Comparison of ENCODE assay signal across 8 mouse cellular contexts in genomic region chr11:115420336-115421190, GRCm38 (mm10). TPM values are rescaled to one million over a fixed set of nuclear protein-coding genes. Genes with fewer than 3 reads are reported as not detected.
A peak's percentile ranks its signal among the peaks of the same experiment; 100 is the strongest.
DNase-seq lines count a peak whose midpoint lies in the region; ATAC-seq and TF ChIP-seq lines count a peak whose summit lies in the region.

No protein-coding gene starts in this region.

- no peak for TF ChIP-seq CTCF in E14TG2a.4 (conservative IDR thresholded peaks at IDR 0.05; ENCODE audit: low read length)
- no peak for TF ChIP-seq CTCF in heart, postnatal 0 days (IDR thresholded peaks at IDR 0.05; ENCODE audit: low read depth)

- peak overlapping the region; percentile 92 for H3K4me2 ChIP-seq in forebrain, embryonic 13.5 days
- peak overlapping the region; percentile 94 for H3K4me2 ChIP-seq in heart, postnatal 0 days (ENCODE audit: low read depth, low read length)
- H3K4me2 ChIP-seq in lung, embryonic 15.5 days, result peak overlapping the region; percentile 93

- WGBS in forebrain, embryonic 13.5 days, result 2% methylated on average over 45 of the region's 45 CpGs
- under 1% methylated on average over 44 of the region's 45 CpGs for WGBS in heart, postnatal 0 days
- WGBS in lung, embryonic 15.5 days, result 1% methylated on average over 37 of the region's 45 CpGs

- H3K4me1 ChIP-seq in E14TG2a.4 (replicated peaks; ENCODE audit: low read depth, low read length), result peaks cover 57% of the 10 kb centered on the region
- peaks cover 33% of the 10 kb centered on the region for H3K4me1 ChIP-seq in forebrain, embryonic 13.5 days
- H3K4me1 ChIP-seq in heart, postnatal 0 days (ENCODE audit: control insufficient read depth, insufficient read depth), result peaks cover 39% of the 10 kb centered on the region
- peaks cover 32% of the 10 kb centered on the region for H3K4me1 ChIP-seq in lung, embryonic 15.5 days

- no peaks in the 10 kb centered on the region for H3K27me3 ChIP-seq in E14TG2a.4 (ENCODE audit: insufficient read depth, low read length)
- no peaks in the 10 kb centered on the region for H3K27me3 ChIP-seq in forebrain, embryonic 13.5 days
- H3K27me3 ChIP-seq in heart, postnatal 0 days (ENCODE audit: control insufficient read depth, insufficient read depth, low read length), result no peaks in the 10 kb centered on the region
- no peaks in the 10 kb centered on the region for H3K27me3 ChIP-seq in lung, embryonic 15.5 days

- H3K27ac ChIP-seq in forebrain, embryonic 13.5 days, result peak overlapping the region; percentile 80
- H3K27ac ChIP-seq in heart, postnatal 0 days (ENCODE audit: low read depth), result peak overlapping the region; percentile 85
- H3K27ac ChIP-seq in lung, embryonic 15.5 days, result peak overlapping the region; percentile 91

- peak; percentile 63 for ATAC-seq in forebrain, embryonic 13.5 days
- peak; percentile 62 for ATAC-seq in heart, postnatal 0 days (ENCODE audit: insufficient read depth, low read depth)
- ATAC-seq in lung, embryonic 15.5 days (ENCODE audit: borderline replicate concordance, extremely low read depth, low FRiP score, low TSS enrichment), result peak; percentile 74

- peak overlapping the region; percentile 98 for H3K4me3 ChIP-seq in E14TG2a.4 (replicated peaks; ENCODE audit: low read length)
- H3K4me3 ChIP-seq in forebrain, embryonic 13.5 days, result peak overlapping the region; percentile 94
- H3K4me3 ChIP-seq in heart, postnatal 0 days (ENCODE audit: low read depth, low read length), result peak overlapping the region; percentile 87
- peak overlapping the region; percentile 96 for H3K4me3 ChIP-seq in lung, embryonic 15.5 days

- peaks cover 53% of the 10 kb centered on the region for H3K36me3 ChIP-seq in E14TG2a.4 (ENCODE audit: insufficient read depth, low read length)
- peaks cover 56% of the 10 kb centered on the region for H3K36me3 ChIP-seq in forebrain, embryonic 13.5 days (ENCODE audit: poor library complexity, severe bottlenecking)
- H3K36me3 ChIP-seq in heart, postnatal 0 days (replicated peaks; ENCODE audit: control insufficient read depth, insufficient read depth, low read length), result peaks cover 42% of the 10 kb centered on the region
- H3K36me3 ChIP-seq in lung, embryonic 15.5 days, result peaks cover 19% of the 10 kb centered on the region

- no peaks in the 10 kb centered on the region for H3K9me3 ChIP-seq in E14TG2a.4 (ENCODE audit: low read length)
- no peaks in the 10 kb centered on the region for H3K9me3 ChIP-seq in forebrain, embryonic 13.5 days (replicated peaks)
- H3K9me3 ChIP-seq in heart, postnatal 0 days (replicated peaks; ENCODE audit: control insufficient read depth, low read length), result no peaks in the 10 kb centered on the region
- no peaks in the 10 kb centered on the region for H3K9me3 ChIP-seq in lung, embryonic 15.5 days

- H3K9ac ChIP-seq in forebrain, embryonic 13.5 days, result peak overlapping the region; percentile 96
- peak overlapping the region; percentile 92 for H3K9ac ChIP-seq in heart, postnatal 0 days (replicated peaks; ENCODE audit: low read depth, low read length)
- H3K9ac ChIP-seq in lung, embryonic 15.5 days, result peak overlapping the region; percentile 97

- DNase-seq in brain, adult 2 months (ENCODE audit: low read depth, low spot score), result peak; percentile 56
- DNase-seq in heart, postnatal 0 days (ENCODE audit: low spot score), result peak; percentile 53
- peak; percentile 76 to 85 for DNase-seq in kidney, postnatal 4 days
- DNase-seq in ovary, postnatal 36 days (ENCODE audit: low spot score), result peak; percentile 69
- DNase-seq in urinary bladder, postnatal 25 days (ENCODE audit: low spot score), result peak; percentile 65

- no peak for TF ChIP-seq EP300 in heart, postnatal 0 days (IDR thresholded peaks at IDR 0.05; ENCODE audit: low read depth)

RNA-seq across cellular contexts. Expression of gene Kctd2, which starts 0.6 kb away (rescaled TPM):
- polyA plus RNA-seq in forebrain, embryonic 13.5 days (2015; fragmentation: Nextera tagmentation; extraction: Ambion mirVana), result 7.0 and 9.9 TPM in 2 replicates
- 8.3 and 8.4 TPM in 2 replicates for total RNA-seq in heart, postnatal 0 days (2014; rRNA removed; ENCODE audit: low replicate concordance)
- polyA plus RNA-seq in heart, postnatal 0 days (2015; fragmentation: Nextera tagmentation; extraction: Ambion mirVana), result 15.1 and 15.6 TPM in 2 replicates
- polyA plus RNA-seq in lung, embryonic 15.5 days (2015; fragmentation: Nextera tagmentation; extraction: Ambion mirVana), result 16.3 and 17.8 TPM in 2 replicates

RNA-seq across cellular contexts. Expression of gene Atp5h, which starts 0.8 kb away (rescaled TPM):
- 916 and 1,000 TPM in 2 replicates for polyA plus RNA-seq in forebrain, embryonic 13.5 days (2015; fragmentation: Nextera tagmentation; extraction: Ambion mirVana)
- total RNA-seq in heart, postnatal 0 days (2014; rRNA removed; ENCODE audit: low replicate concordance), result 991 and 1,040 TPM in 2 replicates
- 4,106 and 4,345 TPM in 2 replicates for polyA plus RNA-seq in heart, postnatal 0 days (2015; fragmentation: Nextera tagmentation; extraction: Ambion mirVana)
- polyA plus RNA-seq in lung, embryonic 15.5 days (2015; fragmentation: Nextera tagmentation; extraction: Ambion mirVana), result 787 and 840 TPM in 2 replicates

RNA-seq across cellular contexts. Expression of gene Mrpl58, which starts 17.0 kb away (rescaled TPM):
- 246 and 248 TPM in 2 replicates for polyA plus RNA-seq in forebrain, embryonic 13.5 days (2015; fragmentation: Nextera tagmentation; extraction: Ambion mirVana)
- total RNA-seq in heart, postnatal 0 days (2014; rRNA removed; ENCODE audit: low replicate concordance), result 107 and 285 TPM in 2 replicates
- polyA plus RNA-seq in heart, postnatal 0 days (2015; fragmentation: Nextera tagmentation; extraction: Ambion mirVana), result 224 and 232 TPM in 2 replicates
- polyA plus RNA-seq in lung, embryonic 15.5 days (2015; fragmentation: Nextera tagmentation; extraction: Ambion mirVana), result 204 and 222 TPM in 2 replicates

RNA-seq across cellular contexts. Expression of gene Trim80, which starts 19.8 kb away (rescaled TPM):
- not detected in 2 replicates for polyA plus RNA-seq in forebrain, embryonic 13.5 days (2015; fragmentation: Nextera tagmentation; extraction: Ambion mirVana)
- total RNA-seq in heart, postnatal 0 days (2014; rRNA removed; ENCODE audit: low replicate concordance), result not detected in 2 replicates
- polyA plus RNA-seq in heart, postnatal 0 days (2015; fragmentation: Nextera tagmentation; extraction: Ambion mirVana), result 0.18 and 0.26 TPM in 2 replicates
- polyA plus RNA-seq in lung, embryonic 15.5 days (2015; fragmentation: Nextera tagmentation; extraction: Ambion mirVana), result not detected in 2 replicates

RNA-seq across cellular contexts. Expression of gene Cdr2l, which starts 38.8 kb away (rescaled TPM):
- polyA plus RNA-seq in forebrain, embryonic 13.5 days (2015; fragmentation: Nextera tagmentation; extraction: Ambion mirVana), result 20.7 and 20.9 TPM in 2 replicates
- 23.1 and 26.7 TPM in 2 replicates for total RNA-seq in heart, postnatal 0 days (2014; rRNA removed; ENCODE audit: low replicate concordance)
- polyA plus RNA-seq in heart, postnatal 0 days (2015; fragmentation: Nextera tagmentation; extraction: Ambion mirVana), result 5.2 and 5.6 TPM in 2 replicates
- polyA plus RNA-seq in lung, embryonic 15.5 days (2015; fragmentation: Nextera tagmentation; extraction: Ambion mirVana), result 13.7 and 15.3 TPM in 2 replicates

Comparison
In these comparisons a context has a peak if more than half of its experiments do, and no peak if none do; other contexts are left out.
1. Peak in every context shown above with its lines: DNase-seq, ATAC-seq, H3K4me3 ChIP-seq and H3K27ac ChIP-seq.